Mouse (Mus musculus) lung, postnatal 0 days (tissue): ENCODE data around the gene Gm49601. TPM values are rescaled to one million over a fixed set of nuclear protein-coding genes. Genes with fewer than 3 reads are reported as not detected.

Experiments used
- ATAC-seq: fragments of 200-750 bp; cut with Nextera tagmentation; 2 replicates; pipeline ENCODE4 v1.8.0; 2017; ENCODE audit warnings: moderate library complexity
- DNase-seq: peaks from one replicate; pipeline ENCODE4 v3.0.0-alpha.2; 2016; ENCODE audit warnings: low spot score
- H3K27ac ChIP-seq: fragments of 300-500 bp; sonication (generic); 2 replicates; pipeline ENCODE4 v1.5.1; 2014; ENCODE audit warnings: antibody characterized with exemption, mild to moderate bottlenecking, low read length, mixed read lengths
- H3K27me3 ChIP-seq: fragments of 300-500 bp; sonication (generic); replicated peaks from 2 replicates; pipeline ENCODE4 v1.6.1; 2014; ENCODE audit warnings: low read length, mixed read lengths; ENCODE audit not compliant: insufficient read depth
- H3K36me3 ChIP-seq: fragments of 300-500 bp; sonication (generic); 2 replicates; pipeline ENCODE4 v1.6.1; 2014; ENCODE audit warnings: low read length, mixed read lengths; ENCODE audit not compliant: insufficient read depth
- H3K4me1 ChIP-seq: fragments of 300-500 bp; sonication (generic); 2 replicates; pipeline ENCODE4 v1.6.1; 2014; ENCODE audit warnings: antibody characterized with exemption, low read depth, low read length, mixed read lengths; ENCODE audit not compliant: insufficient read depth
- H3K4me2 ChIP-seq: fragments of 300-500 bp; sonication (generic); replicated peaks from 2 replicates; pipeline ENCODE4 v1.6.1; 2014; ENCODE audit warnings: low read depth, mild to moderate bottlenecking, low read length, moderate library complexity, mixed read lengths
- H3K4me3 ChIP-seq: fragments of 300-500 bp; sonication (generic); 2 replicates; pipeline ENCODE4 v1.5.1; 2014; ENCODE audit warnings: low read depth, low read length
- H3K9ac ChIP-seq: fragments of 300-500 bp; sonication (generic); replicated peaks from 2 replicates; pipeline ENCODE4 v1.6.1; 2014; ENCODE audit warnings: low read depth, mild to moderate bottlenecking
- H3K9me3 ChIP-seq: fragments of 300-500 bp; sonication (generic); 2 replicates; pipeline ENCODE4 v1.6.1; 2016; ENCODE audit warnings: low read length, mixed read lengths
- CTCF ChIP-seq: IDR thresholded peaks from 2 replicates; pipeline ENCODE4 v1.5.1; 2016; ENCODE audit warnings: antibody characterized with exemption, mild to moderate bottlenecking
- EP300 ChIP-seq: IDR thresholded peaks from 2 replicates; pipeline ENCODE4 v1.6.1; 2016; ENCODE audit warnings: antibody characterized with exemption, mild to moderate bottlenecking, control low read depth
- WGBS: fragments of 180-500 bp; shearing (Covaris S2); extraction: QIAGEN DNeasy Blood & Tissue Kit; methylation state at CpG from one replicate; pipeline ENCODE4 v1.1.7; 2014; 5-methylcytosine and 5-hydroxymethylcytosine counted together
- polyA plus RNA-seq: library from polyadenylated mRNA; unstranded; fragments of >200 nt; fragmentation: Nextera tagmentation; extraction: Ambion mirVana; gene quantifications from 2 replicates; pipeline ENCODE4 v1.2.1, GENCODE M21; 2015

Gm49601 gene
- polyA plus RNA-seq, 1 experiment from 2014 or later: 2.2 TPM

DNA sequence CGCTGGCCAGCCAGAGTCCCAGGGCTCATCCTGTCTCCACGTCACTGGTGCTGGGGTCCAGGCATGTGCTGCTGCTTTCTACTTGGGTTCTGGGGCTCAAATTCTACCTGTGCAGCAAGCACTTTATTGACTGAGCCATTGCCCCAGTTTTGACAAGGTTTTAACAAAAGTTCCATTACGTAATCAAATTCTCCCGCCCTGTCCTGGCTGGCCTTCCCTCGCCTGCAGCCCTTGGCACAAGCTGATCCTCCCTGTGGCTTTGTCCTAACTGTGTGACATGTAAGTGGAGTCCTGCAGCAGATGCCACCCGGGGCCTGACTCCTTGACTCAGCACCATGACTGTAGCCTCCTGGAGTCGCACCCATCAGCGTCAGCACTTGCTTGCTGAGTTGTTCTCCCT lies 52.0 kb downstream of the Gm49601 start:
- H3K9me3 ChIP-seq: no peaks in the 10 kb centered on the region
- TF ChIP-seq CTCF (no peak), EP300 (no peak)
- H3K9ac ChIP-seq: no peak overlapping the region
- no peak overlapping the region for H3K4me2 ChIP-seq
- H3K4me1 ChIP-seq: no peaks in the 10 kb centered on the region
- ATAC-seq: no peak
- no peak overlapping the region for H3K4me3 ChIP-seq
- 51% methylated on average over 8 of the region's 8 CpGs for WGBS
- H3K36me3 ChIP-seq: no peaks in the 10 kb centered on the region
- no peak overlapping the region for H3K27ac ChIP-seq
- H3K27me3 ChIP-seq: no peaks in the 10 kb centered on the region
- peak; percentile 11 for DNase-seq

Other genes starting within 250 kb of the Gm49601 start
- gene Txnrd2, start 200.0 kb downstream of the Gm49601 start, polyA plus RNA-seq: 20.0 and 20.9 TPM in 2 replicates
- gene Comt, start 199.6 kb downstream of the Gm49601 start, polyA plus RNA-seq: 109 and 111 TPM in 2 replicates
- gene Gnb1l, start 127.7 kb downstream of the Gm49601 start, polyA plus RNA-seq: 8.1 and 8.4 TPM in 2 replicates
- gene Rtl10, start 127.5 kb downstream of the Gm49601 start, polyA plus RNA-seq: 1.1 TPM in 2 replicates
- gene Tbx1, start 35.8 kb downstream of the Gm49601 start, polyA plus RNA-seq: 7.6 and 7.8 TPM in 2 replicates
- 7.9 and 8.8 TPM in 2 replicates for gene Gp1bb, start 4.0 kb downstream of the Gm49601 start, polyA plus RNA-seq
- 8.5 and 9.6 TPM in 2 replicates for gene Sept5, start 3.5 kb upstream of the Gm49601 start, polyA plus RNA-seq
- 400 and 432 TPM in 2 replicates for gene Cldn5, start 150.4 kb upstream of the Gm49601 start, polyA plus RNA-seq
- 75.4 and 81.7 TPM in 2 replicates for gene Ufd1, start 185.4 kb upstream of the Gm49601 start, polyA plus RNA-seq
- gene Cdc45, start 185.6 kb upstream of the Gm49601 start, polyA plus RNA-seq: 4.8 and 6.0 TPM in 2 replicates
- 23.7 and 28.9 TPM in 2 replicates for gene 2510002D24Rik, start 210.2 kb upstream of the Gm49601 start, polyA plus RNA-seq
- gene Gm28539, start 210.2 kb upstream of the Gm49601 start, polyA plus RNA-seq: not detected in 2 replicates